Mouse (Mus musculus): Measurements from ENCODE around the gene Kirrel3. TPM values are rescaled to one million over a fixed set of nuclear protein-coding genes. Genes with fewer than 3 reads are reported as not detected.

Kirrel3 gene
- total RNA-seq, 2 experiments from 2014 or later: 59.8 to 62.6 TPM

DNA sequence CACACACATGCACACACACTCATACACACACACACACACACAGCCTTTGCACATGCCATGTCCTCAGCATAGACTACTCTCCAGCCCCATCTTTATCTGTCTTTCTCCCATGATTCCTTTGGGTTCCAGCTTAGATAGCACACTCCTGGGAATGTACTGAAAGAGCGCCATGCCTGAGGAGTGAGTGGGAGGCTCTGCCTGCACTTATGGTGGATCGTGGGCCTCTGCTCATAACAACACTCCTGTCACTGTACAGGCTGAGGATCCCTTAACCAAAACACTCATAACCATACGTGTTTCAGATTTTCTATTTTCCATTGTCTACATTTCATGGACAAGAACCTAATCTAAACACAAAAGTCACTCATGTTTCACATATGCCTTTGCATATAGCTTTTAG lies 398.6 kb downstream of the Kirrel3 start:
- intact Hi-C loops (cut with DNase I): no loop called here
- DNase-seq (ENCODE audit: extremely low spot score in 1 of 2, low spot score in 2 of 2): no peak
- Histone ChIP-seq H3K4me3 (no peak overlapping the region), H3K27ac (no peak overlapping the region)
- TF ChIP-seq CTCF (IDR thresholded peaks at IDR 0.05): no peak

DNA sequence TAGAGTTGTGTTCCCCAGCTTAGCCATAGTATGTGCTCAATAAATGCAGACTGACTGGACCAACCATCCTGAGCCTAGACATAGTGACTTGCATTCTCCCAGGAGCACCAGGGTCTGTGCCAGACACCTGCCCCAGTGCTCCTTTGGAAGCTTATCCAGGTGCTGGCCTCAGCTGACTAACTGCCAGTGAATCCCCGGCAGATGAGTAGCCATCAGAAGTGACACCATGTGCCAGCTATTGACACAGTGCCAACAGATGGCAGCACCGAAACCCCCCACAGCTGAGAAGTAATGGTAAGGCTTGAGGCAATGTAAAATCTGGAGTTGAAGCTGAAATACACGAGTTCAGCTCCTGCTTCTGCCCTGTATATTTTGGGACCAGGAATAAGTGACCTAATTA lies 399.2 kb downstream of the Kirrel3 start:
- TF ChIP-seq CTCF (IDR thresholded peaks at IDR 0.05): no peak
- no peak overlapping the region for H3K27ac ChIP-seq
- no peak for DNase-seq (ENCODE audit: extremely low spot score in 1 of 2, low spot score in 2 of 2)
- intact Hi-C loops (cut with DNase I): no loop called here
- no peak overlapping the region for H3K4me3 ChIP-seq

DNA sequence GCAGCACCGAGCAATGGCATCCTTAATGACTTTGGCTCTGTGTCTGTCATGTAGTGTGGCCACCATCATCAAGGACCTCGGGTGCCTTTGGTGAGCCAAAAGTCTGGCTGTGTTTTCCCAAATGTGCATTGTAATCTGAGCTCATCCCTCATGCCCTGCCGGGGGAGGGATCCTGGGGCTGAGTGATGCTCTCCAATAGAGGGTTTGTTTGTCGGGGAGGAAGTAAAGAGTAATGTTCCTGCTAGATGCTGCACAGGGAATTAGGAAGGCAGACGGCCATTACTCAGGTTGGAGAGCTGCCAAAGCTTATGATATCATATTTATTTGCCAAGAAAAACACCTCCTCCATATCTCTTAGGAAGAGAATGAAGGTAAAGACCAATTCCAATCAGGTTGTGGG lies 401.1 kb downstream of the Kirrel3 start:
- Histone ChIP-seq H3K27ac (0 out of 2 replicates have a peak overlapping the region, but pooled peaks have one; percentile 11), H3K4me3 (no peak overlapping the region)
- no peak for TF ChIP-seq CTCF (IDR thresholded peaks at IDR 0.05)
- intact Hi-C loops (cut with DNase I): no loop called here
- no peak for DNase-seq (ENCODE audit: extremely low spot score in 1 of 2, low spot score in 2 of 2)

DNA sequence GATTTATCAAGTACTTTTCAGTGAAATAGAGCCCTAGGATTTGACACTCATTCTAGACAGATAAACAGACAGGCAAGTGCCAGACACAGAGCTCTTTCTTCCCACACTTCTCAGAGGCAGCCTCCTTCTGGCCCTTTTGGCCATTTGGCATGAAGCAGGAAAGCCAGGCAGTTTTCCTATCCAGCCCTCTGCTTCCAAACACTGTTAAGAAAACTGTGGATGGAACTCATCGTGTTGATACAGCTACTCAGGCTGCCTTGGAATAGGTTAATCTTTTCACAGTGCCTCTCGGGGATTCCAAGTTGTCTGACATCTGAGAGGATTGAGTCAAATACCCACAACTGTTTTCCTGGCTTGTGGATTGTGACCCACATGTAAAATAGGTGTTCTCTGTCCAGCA lies 401.5 kb downstream of the Kirrel3 start:
- Histone ChIP-seq H3K4me3 (no peak overlapping the region), H3K27ac (peak overlapping the region; percentile 9; the same call in 1 of the 2 replicates)
- no peak for DNase-seq (ENCODE audit: extremely low spot score in 1 of 2, low spot score in 2 of 2)
- TF ChIP-seq CTCF (IDR thresholded peaks at IDR 0.05): no peak
- intact Hi-C loops (cut with DNase I): no loop called here

DNA sequence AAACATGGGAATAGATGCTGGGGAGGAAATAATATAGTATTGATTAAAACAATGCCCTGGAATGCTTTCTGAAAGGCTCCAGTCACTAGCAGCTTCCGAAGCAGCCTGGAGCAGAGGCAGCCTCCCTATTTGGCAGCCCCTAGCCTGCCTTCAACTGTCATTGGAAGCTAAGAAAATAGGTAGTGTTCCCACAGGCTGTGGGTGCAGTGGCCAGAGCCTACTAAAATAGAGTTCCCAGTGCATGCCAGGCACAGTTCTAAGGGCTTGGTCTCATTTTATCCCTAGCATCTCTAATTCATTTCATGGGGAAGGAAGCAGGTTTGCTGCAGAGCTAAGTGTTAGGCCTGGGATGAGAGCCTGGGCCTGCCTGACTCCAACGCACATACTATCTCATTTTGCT lies 402.6 kb downstream of the Kirrel3 start:
- no peak for DNase-seq (ENCODE audit: extremely low spot score in 1 of 2, low spot score in 2 of 2)
- Histone ChIP-seq H3K27ac (peak overlapping the region; percentile 20), H3K4me3 (no peak overlapping the region)
- intact Hi-C loops (cut with DNase I): no loop called here
- TF ChIP-seq CTCF (IDR thresholded peaks at IDR 0.05): no peak

DNA sequence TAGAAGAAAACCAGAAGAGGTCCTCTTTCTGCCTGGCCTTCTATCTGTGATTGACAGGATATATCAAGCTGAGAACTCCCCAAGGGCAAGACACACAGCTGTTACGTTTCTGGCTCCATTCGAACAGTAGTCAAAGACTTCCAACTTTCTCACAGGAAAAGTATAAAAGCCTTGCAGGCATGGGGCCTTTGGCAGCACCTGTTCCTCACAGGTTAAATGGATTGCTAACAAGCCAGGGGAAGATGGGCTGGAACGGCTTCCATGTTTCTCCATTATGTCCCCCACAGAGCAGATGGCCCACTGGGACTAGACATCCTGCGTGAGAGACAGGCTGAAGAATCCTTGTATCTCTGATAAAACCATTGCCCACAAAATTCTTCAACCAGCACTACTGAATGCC lies 415.5 kb downstream of the Kirrel3 start:
- TF ChIP-seq CTCF (IDR thresholded peaks at IDR 0.05): no peak

DNA sequence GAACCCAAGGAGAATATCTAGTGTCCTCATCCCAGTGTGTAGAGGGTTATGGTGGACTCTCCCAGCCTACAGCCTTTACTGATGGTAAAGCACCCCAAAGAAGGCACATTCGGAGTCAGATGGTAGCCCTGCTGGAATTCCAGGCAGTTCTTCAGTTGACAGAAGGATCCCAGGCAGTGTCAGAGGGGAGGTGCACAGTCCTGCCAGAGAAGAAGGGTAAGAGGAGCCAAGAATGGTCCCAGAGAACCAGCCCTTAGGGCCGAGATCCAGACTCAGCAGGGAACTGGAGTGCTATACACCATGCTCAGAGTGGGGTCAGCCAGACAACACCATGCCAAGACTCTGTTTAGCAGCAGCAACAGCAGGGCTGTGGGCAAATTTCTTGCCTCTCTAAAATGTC lies 416.2 kb downstream of the Kirrel3 start:
- DNase-seq (ENCODE audit: extremely low spot score in 1 of 2, low spot score in 2 of 2): no peak
- Histone ChIP-seq H3K4me3 (no peak overlapping the region), H3K27ac (no peak overlapping the region)
- intact Hi-C loops (cut with DNase I): no loop called here
- no peak for TF ChIP-seq CTCF (IDR thresholded peaks at IDR 0.05)

More for the DNA sequence above, 415.5 kb downstream of the Kirrel3 start:
- DNase-seq (ENCODE audit: extremely low spot score in 1 of 2, low spot score in 2 of 2): no peak
- Histone ChIP-seq H3K4me3 (no peak overlapping the region), H3K27ac (no peak overlapping the region)
- intact Hi-C loops (cut with DNase I): no loop called here

DNA sequence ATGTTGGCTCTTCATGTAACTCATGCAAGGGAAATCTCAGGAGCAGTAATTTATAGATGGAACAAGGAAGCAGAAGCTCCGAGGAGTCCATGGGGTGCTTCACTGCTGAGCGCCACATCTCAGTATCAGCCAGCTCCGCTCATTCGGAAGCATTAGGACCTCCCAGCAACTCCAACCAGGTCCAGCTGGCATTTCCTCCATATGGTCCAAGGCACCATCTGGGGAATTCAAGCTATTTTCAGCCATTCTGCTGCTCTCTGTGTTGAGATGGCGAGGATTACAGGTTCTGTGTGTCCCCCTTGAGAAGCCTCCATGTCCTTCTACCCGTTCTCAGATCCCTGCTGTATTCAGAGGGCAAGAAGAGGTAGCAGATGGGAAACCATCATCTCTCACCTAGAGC lies 419.5 kb downstream of the Kirrel3 start:
- TF ChIP-seq CTCF (IDR thresholded peaks at IDR 0.05): no peak
- intact Hi-C loops (cut with DNase I): no loop called here
- no peak for DNase-seq (ENCODE audit: extremely low spot score in 1 of 2, low spot score in 2 of 2)
- Histone ChIP-seq H3K27ac (no peak overlapping the region), H3K4me3 (no peak overlapping the region)

DNA sequence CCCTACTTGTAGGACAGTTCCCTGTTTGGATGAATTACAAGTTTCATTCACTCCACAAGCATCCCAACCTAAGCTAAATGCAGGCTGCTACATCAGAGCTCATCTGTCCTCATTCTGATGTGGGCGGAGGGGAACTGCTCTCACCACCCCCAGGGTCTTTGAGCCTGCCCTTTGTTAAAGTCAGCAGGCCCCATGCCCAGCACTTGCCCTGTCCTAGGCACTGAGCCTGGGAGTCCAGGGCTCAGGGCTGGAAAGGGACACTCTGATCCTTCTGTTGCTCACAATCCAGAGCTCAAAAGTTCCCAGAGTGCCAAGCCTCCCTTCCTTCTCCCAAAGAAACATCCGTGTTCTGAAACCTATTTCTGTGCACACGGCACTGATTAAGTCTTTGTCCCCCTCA lies 422.3 kb downstream of the Kirrel3 start:
- DNase-seq (ENCODE audit: extremely low spot score in 1 of 2, low spot score in 2 of 2): no peak
- TF ChIP-seq CTCF (IDR thresholded peaks at IDR 0.05): no peak
- H3K4me3 ChIP-seq: no peak overlapping the region
- no peak overlapping the region; the same call in 1 of the 2 replicates for H3K27ac ChIP-seq
- intact Hi-C loops (cut with DNase I): no loop called here

DNA sequence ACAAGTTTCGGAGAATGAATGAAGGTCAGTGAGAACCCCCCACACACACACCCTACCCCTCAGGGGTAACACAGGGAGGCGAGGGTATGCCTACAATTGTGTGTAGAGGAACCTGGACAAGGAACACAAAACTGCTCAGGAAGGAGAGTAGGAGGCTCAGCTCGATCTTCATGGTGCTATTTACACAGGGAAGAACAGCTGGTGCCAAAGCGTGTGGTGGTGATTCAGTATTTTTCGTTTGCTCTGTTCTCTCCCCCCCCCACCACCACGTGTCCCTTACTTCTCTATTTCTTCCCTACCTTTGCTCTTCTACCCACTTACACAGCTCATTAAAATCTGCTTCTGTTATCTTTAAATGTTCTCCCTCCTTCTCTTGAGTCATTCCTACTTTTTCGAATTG lies 426.1 kb downstream of the Kirrel3 start:
- DNase-seq (ENCODE audit: extremely low spot score in 1 of 2, low spot score in 2 of 2): peak; percentile 43 to 47
- intact Hi-C loops (cut with DNase I): loop anchor here (1.0 to 5.0 kb wide), 3 partner anchors 8 to 373 kb away; no protein-coding TSS in a partner anchor
- H3K27ac ChIP-seq: no peak overlapping the region
- TF ChIP-seq CTCF (IDR thresholded peaks at IDR 0.05): no peak
- H3K4me3 ChIP-seq: no peak overlapping the region

DNA sequence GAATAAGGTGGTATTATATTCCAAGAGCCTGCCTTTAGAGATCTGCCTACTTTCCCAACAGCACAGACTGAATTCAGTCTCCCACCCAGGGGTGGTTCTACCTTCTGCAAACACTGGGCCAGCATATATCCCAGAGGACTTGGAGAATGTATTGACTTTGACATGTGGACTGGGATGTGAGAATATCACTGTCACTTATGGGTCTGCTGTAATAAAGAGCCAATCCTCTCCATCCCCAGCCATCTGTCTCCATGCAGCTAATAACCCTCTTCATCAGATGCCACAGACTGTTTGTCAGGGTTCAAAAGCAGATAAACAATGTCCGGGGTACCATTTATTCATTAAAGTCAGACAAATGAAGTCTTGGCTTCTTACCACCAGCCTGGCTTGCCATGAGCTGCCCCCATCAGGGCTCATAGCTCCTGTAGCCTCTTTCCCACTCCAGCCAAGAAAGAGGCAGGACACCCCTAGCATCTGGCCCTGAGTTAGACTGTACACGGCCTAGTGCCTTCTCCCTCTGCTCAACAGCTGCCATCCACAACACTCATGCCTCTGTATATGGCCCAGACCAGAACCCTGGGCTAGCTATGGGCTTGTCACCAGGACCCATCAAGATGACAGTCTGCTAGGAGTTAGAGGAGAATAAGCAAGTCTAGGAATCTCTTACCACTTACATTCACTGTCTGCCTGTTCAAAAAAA lies 426.7 kb downstream of the Kirrel3 start:
- peak overlapping the region; percentile 42 for H3K27ac ChIP-seq
- no peak for DNase-seq (ENCODE audit: extremely low spot score in 1 of 2, low spot score in 2 of 2)
- no peak for TF ChIP-seq CTCF (IDR thresholded peaks at IDR 0.05)
- intact Hi-C loops (cut with DNase I): loop anchor here (1.0 to 5.0 kb wide), 3 partner anchors 8 to 374 kb away; no protein-coding TSS in a partner anchor
- H3K4me3 ChIP-seq: no peak overlapping the region

DNA sequence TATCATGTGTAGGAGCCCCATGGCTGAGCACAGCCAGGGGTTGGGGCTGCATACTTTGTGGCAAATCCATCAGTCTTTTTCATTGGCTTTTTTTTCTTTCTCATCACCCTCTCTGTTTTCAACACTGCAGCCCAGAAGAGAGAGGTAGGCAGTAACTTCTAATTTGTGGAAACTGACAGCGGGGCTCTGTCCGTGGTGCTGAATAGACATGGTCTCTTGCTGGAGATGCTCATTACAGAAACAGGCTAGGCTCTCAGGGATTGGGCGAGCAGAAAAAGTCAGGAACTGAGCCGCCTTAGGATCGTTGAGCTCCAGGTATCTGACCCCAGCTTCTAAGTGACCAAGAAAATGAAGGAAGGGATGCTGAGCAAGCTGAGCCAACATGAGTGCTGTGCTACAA lies 427.3 kb downstream of the Kirrel3 start:
- H3K27ac ChIP-seq: peak overlapping the region; percentile 42
- H3K4me3 ChIP-seq: no peak overlapping the region
- intact Hi-C loops (cut with DNase I): loop anchor here (1.0 to 5.0 kb wide), 3 partner anchors 7 to 374 kb away; no protein-coding TSS in a partner anchor
- no peak for TF ChIP-seq CTCF (IDR thresholded peaks at IDR 0.05)
- DNase-seq (ENCODE audit: extremely low spot score in 1 of 2, low spot score in 2 of 2): no peak

DNA sequence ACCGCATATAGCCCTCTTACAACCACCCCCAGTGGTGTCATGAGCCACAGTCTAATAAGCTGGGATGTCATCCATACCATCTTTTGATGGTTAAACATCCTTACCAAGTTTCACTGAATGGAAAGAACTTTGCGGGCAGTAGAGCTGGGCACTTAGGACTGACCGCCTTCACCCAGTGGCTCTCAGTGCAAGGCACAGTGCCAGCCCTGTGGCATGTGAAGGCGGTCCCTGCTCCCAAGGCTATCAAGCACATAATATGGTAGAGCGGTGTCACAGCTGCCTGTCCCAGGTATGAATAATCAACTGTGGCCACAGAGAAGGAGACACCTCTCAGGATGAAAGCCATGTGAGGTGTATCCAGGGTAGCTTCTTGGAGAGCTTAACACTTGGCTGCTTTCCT lies 433.3 kb downstream of the Kirrel3 start:
- no peak overlapping the region for H3K4me3 ChIP-seq
- H3K27ac ChIP-seq: no peak overlapping the region; the same call in 1 of the 2 replicates
- intact Hi-C loops (cut with DNase I): no loop called here
- no peak for DNase-seq (ENCODE audit: extremely low spot score in 1 of 2, low spot score in 2 of 2)
- no peak for TF ChIP-seq CTCF (IDR thresholded peaks at IDR 0.05)

All from left cerebral cortex, adult 2 months (tissue).